Mouse (Mus musculus) C2C12 (cell line): ENCODE results near the gene Rbp2.

ENCODE experiments used
- CEBPB ChIP-seq: IDR thresholded peaks from one replicate; pipeline ENCODE4 v1.6.1; 2011; ENCODE audit warnings: low read depth, mild to moderate bottlenecking, control low read depth, moderate library complexity
- CTCF ChIP-seq: IDR thresholded peaks from one replicate; pipeline ENCODE4 v1.5.1; 2011; ENCODE audit not compliant: control insufficient read depth, insufficient read depth, insufficient read length
- FOSL1 ChIP-seq: IDR thresholded peaks from one replicate; pipeline ENCODE4 v1.8.0; 2011; ENCODE audit warnings: mild to moderate bottlenecking, low read length; ENCODE audit not compliant: poor library complexity, insufficient read depth, severe bottlenecking
- MAX ChIP-seq: IDR thresholded peaks from one replicate; pipeline ENCODE4 v1.6.1; 2011; ENCODE audit warnings: mild to moderate bottlenecking, control low read depth
- MYOD1 ChIP-seq: IDR thresholded peaks from one replicate; pipeline ENCODE4 v1.6.1; 2011; ENCODE audit warnings: low read depth; ENCODE audit not compliant: control insufficient read depth, insufficient read length
- MYOG ChIP-seq: IDR thresholded peaks from one replicate; pipeline ENCODE4 v1.6.1; 2011; ENCODE audit not compliant: control insufficient read depth, insufficient read length; ENCODE audit errors: extremely low read depth
- USF1 ChIP-seq: IDR thresholded peaks from one replicate; pipeline ENCODE4 v1.6.1; 2011; ENCODE audit warnings: low read depth, mild to moderate bottlenecking, control low read depth, moderate library complexity

DNA sequence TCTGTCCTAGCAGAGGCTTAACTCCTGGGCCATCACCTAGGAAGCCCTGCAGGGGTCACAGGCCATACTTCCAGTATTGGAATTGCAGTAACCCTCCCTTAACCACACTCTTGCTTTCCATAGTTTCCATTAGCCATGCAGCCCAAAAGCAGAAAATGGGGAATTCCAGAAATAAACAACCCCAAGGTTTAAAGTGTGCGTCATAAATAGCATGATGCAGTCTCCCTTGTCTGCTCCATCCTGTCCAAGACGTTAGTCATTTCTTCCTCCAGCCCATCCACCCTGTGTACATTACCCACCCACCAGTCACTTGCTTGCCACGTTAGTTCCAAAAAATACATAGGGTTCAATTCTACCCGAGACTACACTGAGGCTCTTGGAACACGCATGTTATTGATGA is 13.7 kb downstream of the Rbp2 start:
- TF ChIP-seq CTCF = no peak
- no peak for TF ChIP-seq MYOD1
- no peak for TF ChIP-seq USF1
- TF ChIP-seq MAX = no peak
- no peak for TF ChIP-seq MYOG
- no peak for TF ChIP-seq CEBPB
- TF ChIP-seq FOSL1 = no peak
